Mouse (Mus musculus) left cerebral cortex, postnatal 36 days (tissue): ENCODE data around the gene Hepacam. TPM values are rescaled to one million over a fixed set of nuclear protein-coding genes. Genes with fewer than 3 reads are reported as not detected.

ENCODE experiments used
- DNase-seq, 2 experiments: peaks; one replicate each; pipeline ENCODE4 v3.0.0; 2021 to 2022; ENCODE audit warnings: low spot score in 2 of 2, mixed read lengths in 1 of 2
- intact Hi-C: fragments of 180-260 bp; cut with DNase I; formaldehyde crosslinking; loops from one replicate; pipeline ENCODE4 v1.15.1; 2025
- total RNA-seq, 2 experiments: library from RNA; stranded (reverse); gene quantifications; 2 replicates each; pipeline ENCODE4 v1.2.3; 2021

Gene Hepacam
- total RNA-seq, 2 experiments from 2014 or later, result 62.8 to 64.3 TPM

- no peak for DNase-seq
Measured at GRCm38 (mm10) chr9:37375718-37376117, 8.6 kb downstream of the Hepacam start.

GRCm38 (mm10) chr9:37383161-37383560, 16.0 kb downstream of the Hepacam start:
- intact Hi-C loops, result no loop called here

More at GRCm38 (mm10) chr9:37375718-37376117, 8.6 kb downstream of the Hepacam start:
- intact Hi-C loops, result no loop called here

GRCm38 (mm10) chr9:37384284-37385182, 17.4 kb downstream of the Hepacam start:
- DNase-seq, result peak in 1 of 2 experiments; percentile 32
- intact Hi-C loops, result no loop called here

More at GRCm38 (mm10) chr9:37383161-37383560, 16.0 kb downstream of the Hepacam start:
- DNase-seq, result no peak

- intact Hi-C loops, result no loop called here
- no peak for DNase-seq
Measured at GRCm38 (mm10) chr9:37390891-37391290, 23.7 kb downstream of the Hepacam start.

- intact Hi-C loops, result no loop called here
- DNase-seq, result no peak
Measured at GRCm38 (mm10) chr9:37392071-37392470, 24.9 kb downstream of the Hepacam start.

GRCm38 (mm10) chr9:37393482-37394131, 26.5 kb downstream of the Hepacam start:
- intact Hi-C loops, result no loop called here
- DNase-seq, result no peak

GRCm38 (mm10) chr9:37400585-37400984, 33.4 kb downstream of the Hepacam start:
- DNase-seq, result no peak
- intact Hi-C loops, result no loop called here

GRCm38 (mm10) chr9:37401802-37402201, 34.7 kb downstream of the Hepacam start, which contains the start of gene Robo4:
TSS of gene Robo4 (plus strand) at chr9:37401897.
- DNase-seq, result no peak
- intact Hi-C loops, result no loop called here

GRCm38 (mm10) chr9:37402501-37402900, 35.4 kb downstream of the Hepacam start:
- intact Hi-C loops, result no loop called here
- no peak for DNase-seq

- intact Hi-C loops, result no loop called here
Measured at GRCm38 (mm10) chr9:37403011-37403410, 35.9 kb downstream of the Hepacam start.

GRCm38 (mm10) chr9:37406372-37406771, 39.2 kb downstream of the Hepacam start:
- intact Hi-C loops, result no loop called here
- DNase-seq, result no peak

More at GRCm38 (mm10) chr9:37403011-37403410, 35.9 kb downstream of the Hepacam start:
- DNase-seq, result no peak

GRCm38 (mm10) chr9:37407850-37408502, 40.8 kb downstream of the Hepacam start:
- no peak for DNase-seq
- intact Hi-C loops, result no loop called here

GRCm38 (mm10) chr9:37409698-37410445, 42.7 kb downstream of the Hepacam start:
- intact Hi-C loops, result no loop called here
- no peak for DNase-seq

- no peak for DNase-seq
- intact Hi-C loops, result no loop called here
Measured at GRCm38 (mm10) chr9:37412989-37413388, 45.8 kb downstream of the Hepacam start.

GRCm38 (mm10) chr9:37414666-37415065, 47.5 kb downstream of the Hepacam start:
- intact Hi-C loops, result no loop called here
- no peak for DNase-seq

- no peak for DNase-seq
- intact Hi-C loops, result no loop called here
Measured at GRCm38 (mm10) chr9:37418791-37419190, 51.6 kb downstream of the Hepacam start.

- intact Hi-C loops, result no loop called here
Measured at GRCm38 (mm10) chr9:37420676-37421075, 53.5 kb downstream of the Hepacam start.

GRCm38 (mm10) chr9:37421239-37421638, 54.1 kb downstream of the Hepacam start:
- no peak for DNase-seq
- intact Hi-C loops, result no loop called here

More at GRCm38 (mm10) chr9:37420676-37421075, 53.5 kb downstream of the Hepacam start:
- peak; percentile 62 to 66 for DNase-seq

GRCm38 (mm10) chr9:37429326-37429725, 62.2 kb downstream of the Hepacam start:
- DNase-seq, result no peak
- intact Hi-C loops, result no loop called here
